Mouse (Mus musculus): ENCODE measurements at regions not wholly inside any gene's neighbourhood (a gene's known extent, or its start where the extent isn't known, plus 50 kb on each side); places are given as distances from the start of the nearest gene placed in this dataset.

GRCm38 (mm10) chr2:129952486-129952885 lies 59.7 kb upstream of the Tgm3 start:
- no peak overlapping the region for H3K9ac ChIP-seq (ENCODE audit: insufficient read depth, low read depth)
- no peak overlapping the region for H3K27ac ChIP-seq (ENCODE audit: insufficient read depth, low read depth)
- no peaks in the 10 kb centered on the region for H3K79me2 ChIP-seq (replicated peaks; ENCODE audit: control insufficient read depth, extremely low read depth, insufficient read depth, poor library complexity, severe bottlenecking)
- DNase-seq (ENCODE audit: extremely low read depth): no peak
- in situ Hi-C loops (cut with MboI; ENCODE audit: low pct_ligation_motif_present, low pct_unique_long_range_greater_than_20kb, low sequenced_read_pairs): no loop called here
- H3K4me1 ChIP-seq (ENCODE audit: control insufficient read depth in 1 of 2, insufficient read depth in 2 of 2): peaks cover 3 to 7% of the 10 kb centered on the region in 2 experiments; a peak in 2 of 4 replicates
- no peak for TF ChIP-seq POLR2AphosphoS2 (IDR thresholded peaks at IDR 0.05; ENCODE audit: low read depth, low read length)
- no peak for TF ChIP-seq TBP (conservative IDR thresholded peaks at IDR 0.05; ENCODE audit: low read depth, low read length)
- no peak for TF ChIP-seq EP300 (IDR thresholded peaks at IDR 0.05; ENCODE audit: low read length)
- no peak for TF ChIP-seq RCOR1 (conservative IDR thresholded peaks at IDR 0.05; ENCODE audit: low read depth, low read length)
- TF ChIP-seq HCFC1 (IDR thresholded peaks at IDR 0.05; ENCODE audit: low read depth, low read length): no peak
- TF ChIP-seq NELFE (IDR thresholded peaks at IDR 0.05; ENCODE audit: low read depth, low read length): no peak
- TF ChIP-seq USF2 (conservative IDR thresholded peaks at IDR 0.05; ENCODE audit: low read depth, low read length): no peak
- TF ChIP-seq ZMIZ1 (IDR thresholded peaks at IDR 0.05; ENCODE audit: low read depth, low read length): no peak
- no peak for TF ChIP-seq MEF2A (IDR thresholded peaks at IDR 0.05; ENCODE audit: borderline replicate concordance, low read depth, low read length)
- TF ChIP-seq ZC3H11A (IDR thresholded peaks at IDR 0.05; ENCODE audit: low read depth, low read length): no peak
- TF ChIP-seq MYC (IDR thresholded peaks at IDR 0.05; ENCODE audit: low read depth, low read length): no peak
- TF ChIP-seq UBTF (IDR thresholded peaks at IDR 0.05; ENCODE audit: low read depth, low read length): no peak
- TF ChIP-seq NRF1 (IDR thresholded peaks at IDR 0.05; ENCODE audit: low read depth, low read length): no peak
- no peak for TF ChIP-seq CHD1 (IDR thresholded peaks at IDR 0.05; ENCODE audit: low read depth, low read length)
- no peak for TF ChIP-seq JUND (conservative IDR thresholded peaks at IDR 0.05; ENCODE audit: low read depth, low read length)
- no peak for TF ChIP-seq GABPA (IDR thresholded peaks at IDR 0.05; ENCODE audit: insufficient replicate concordance, low read depth, low read length)
- TF ChIP-seq BHLHE40 (IDR thresholded peaks at IDR 0.05; ENCODE audit: low read depth, low read length): no peak
- TF ChIP-seq SIN3A (IDR thresholded peaks at IDR 0.05; ENCODE audit: low read length): no peak
- no peak for TF ChIP-seq SMC3 (IDR thresholded peaks at IDR 0.05; ENCODE audit: low read depth, low read length)
- TF ChIP-seq RAD21 (IDR thresholded peaks at IDR 0.05; ENCODE audit: low read depth, low read length): no peak
- H3K4me3 ChIP-seq (replicated peaks in 1 of 3; ENCODE audit: low read depth in 2 of 3, low read length in 2 of 3, poor library complexity in 1 of 3): no peak overlapping the region
- H3K4me2 ChIP-seq (ENCODE audit: insufficient read depth, low read depth, poor library complexity, severe bottlenecking): no peak overlapping the region
- no peaks in the 10 kb centered on the region for H3K36me3 ChIP-seq (replicated peaks in 1 of 2; ENCODE audit: control insufficient read depth in 1 of 2, insufficient read depth in 1 of 2, low read length in 1 of 2)
- peaks cover 2% of the 10 kb centered on the region for H3K9me3 ChIP-seq (replicated peaks; ENCODE audit: low read length)
- dilution Hi-C loops (cut with MboI; ENCODE audit: extremely low pct_ligation_motif_present, extremely low pct_unique_long_range_greater_than_20kb, low sequenced_read_pairs): no loop called here
- peaks cover 12% of the 10 kb centered on the region for H3K27me3 ChIP-seq (replicated peaks)

- no peak for DNase-seq (ENCODE audit: extremely low read depth)
- in situ Hi-C loops (cut with MboI; ENCODE audit: low pct_ligation_motif_present, low pct_unique_long_range_greater_than_20kb, low sequenced_read_pairs) (no loop called here), dilution Hi-C loops (cut with MboI; ENCODE audit: extremely low pct_ligation_motif_present, extremely low pct_unique_long_range_greater_than_20kb, low sequenced_read_pairs) (no loop called here)
- Histone ChIP-seq H3K4me2 (ENCODE audit: insufficient read depth, low read depth, poor library complexity, severe bottlenecking) (no peak overlapping the region), H3K36me3 (replicated peaks in 1 of 2; ENCODE audit: control insufficient read depth in 1 of 2, insufficient read depth in 1 of 2, low read length in 1 of 2) (no peaks in the 10 kb centered on the region), H3K4me1 (ENCODE audit: control insufficient read depth in 1 of 2, insufficient read depth in 2 of 2) (peaks cover 0 to 7% of the 10 kb centered on the region in 2 experiments; a peak in 1 of 4 replicates), H3K9ac (ENCODE audit: insufficient read depth, low read depth) (no peak overlapping the region), H3K79me2 (replicated peaks; ENCODE audit: control insufficient read depth, extremely low read depth, insufficient read depth, poor library complexity, severe bottlenecking) (no peaks in the 10 kb centered on the region), H3K27me3 (replicated peaks) (peaks cover 18% of the 10 kb centered on the region), H3K27ac (ENCODE audit: insufficient read depth, low read depth) (no peak overlapping the region), H3K4me3 (replicated peaks in 1 of 3; ENCODE audit: low read depth in 2 of 3, low read length in 2 of 3, poor library complexity in 1 of 3) (no peak overlapping the region), H3K9me3 (replicated peaks; ENCODE audit: low read length) (no peaks in the 10 kb centered on the region)
- TF ChIP-seq SMC3 (IDR thresholded peaks at IDR 0.05; ENCODE audit: low read depth, low read length) (no peak), ZC3H11A (IDR thresholded peaks at IDR 0.05; ENCODE audit: low read depth, low read length) (no peak), BHLHE40 (IDR thresholded peaks at IDR 0.05; ENCODE audit: low read depth, low read length) (no peak), MAX (IDR thresholded peaks at IDR 0.05; ENCODE audit: low read length) (no peak), CHD2 (IDR thresholded peaks at IDR 0.05; ENCODE audit: low read length) (no peak)
Measured at GRCm38 (mm10) chr2:129955260-129955691, 56.9 kb upstream of the Tgm3 start.
